Mouse (Mus musculus) kidney, postnatal 0 days (tissue): ENCODE results near the gene Anapc16. TPM values are rescaled to one million over a fixed set of nuclear protein-coding genes. Genes with fewer than 3 reads are reported as not detected.

Experiments used
- ATAC-seq: fragments of 200-750 bp; cut with Nextera tagmentation; replicated peaks from 2 replicates; pipeline ENCODE4 v1.8.0; 2017; ENCODE audit warnings: low read depth, moderate number of reproducible peaks, moderate TSS enrichment, moderate library complexity; ENCODE audit not compliant: low FRiP score
- DNase-seq: peaks from one replicate; pipeline ENCODE4 v3.0.0-alpha.2; 2016; ENCODE audit warnings: low spot score
- H3K27ac ChIP-seq: fragments of 300-500 bp; sonication (generic); 2 replicates; pipeline ENCODE4 v1.5.1; 2014; ENCODE audit warnings: mild to moderate bottlenecking
- H3K27me3 ChIP-seq: fragments of 300-500 bp; sonication (generic); 2 replicates; pipeline ENCODE4 v1.6.1; 2014; ENCODE audit warnings: low read length, mixed read lengths; ENCODE audit not compliant: insufficient read depth
- H3K36me3 ChIP-seq: fragments of 300-500 bp; sonication (generic); 2 replicates; pipeline ENCODE4 v1.6.1; 2014; ENCODE audit warnings: low read length, mixed read lengths; ENCODE audit not compliant: insufficient read depth
- H3K4me1 ChIP-seq: fragments of 300-500 bp; sonication (generic); replicated peaks from 2 replicates; pipeline ENCODE4 v1.6.1; 2014; ENCODE audit warnings: antibody characterized with exemption, low read length, mixed read lengths; ENCODE audit not compliant: insufficient read depth
- H3K4me2 ChIP-seq: fragments of 300-500 bp; sonication (generic); 2 replicates; pipeline ENCODE4 v1.6.1; 2014; ENCODE audit warnings: mild to moderate bottlenecking, low read length, moderate library complexity, mixed read lengths
- H3K4me3 ChIP-seq: fragments of 300-500 bp; sonication (generic); replicated peaks from 2 replicates; pipeline ENCODE4 v1.5.1; 2014; ENCODE audit warnings: low read depth, low read length
- H3K9ac ChIP-seq: fragments of 300-500 bp; sonication (generic); 2 replicates; pipeline ENCODE4 v1.6.1; 2014; ENCODE audit warnings: low read depth, low read length
- H3K9me3 ChIP-seq: fragments of 300-500 bp; sonication (generic); replicated peaks from 2 replicates; pipeline ENCODE4 v1.6.1; 2016; ENCODE audit warnings: low read length, inconsistent platforms, mixed read lengths
- CTCF ChIP-seq: IDR thresholded peaks from 2 replicates; pipeline ENCODE4 v1.5.1; 2016; ENCODE audit warnings: antibody characterized with exemption, low read depth, mild to moderate bottlenecking, moderate library complexity
- WGBS: fragments of 180-500 bp; shearing (Covaris S2); extraction: QIAGEN DNeasy Blood & Tissue Kit; methylation state at CpG from one replicate; pipeline ENCODE4 v1.1.7; 2014; 5-methylcytosine and 5-hydroxymethylcytosine counted together
- polyA plus RNA-seq: library from polyadenylated mRNA; unstranded; fragments of >200 nt; fragmentation: Nextera tagmentation; extraction: Ambion mirVana; gene quantifications from 2 replicates; pipeline ENCODE4 v1.2.1, GENCODE M21; 2015

The Anapc16 gene
- polyA plus RNA-seq, 1 experiment from 2014 or later = 106 TPM

DNA sequence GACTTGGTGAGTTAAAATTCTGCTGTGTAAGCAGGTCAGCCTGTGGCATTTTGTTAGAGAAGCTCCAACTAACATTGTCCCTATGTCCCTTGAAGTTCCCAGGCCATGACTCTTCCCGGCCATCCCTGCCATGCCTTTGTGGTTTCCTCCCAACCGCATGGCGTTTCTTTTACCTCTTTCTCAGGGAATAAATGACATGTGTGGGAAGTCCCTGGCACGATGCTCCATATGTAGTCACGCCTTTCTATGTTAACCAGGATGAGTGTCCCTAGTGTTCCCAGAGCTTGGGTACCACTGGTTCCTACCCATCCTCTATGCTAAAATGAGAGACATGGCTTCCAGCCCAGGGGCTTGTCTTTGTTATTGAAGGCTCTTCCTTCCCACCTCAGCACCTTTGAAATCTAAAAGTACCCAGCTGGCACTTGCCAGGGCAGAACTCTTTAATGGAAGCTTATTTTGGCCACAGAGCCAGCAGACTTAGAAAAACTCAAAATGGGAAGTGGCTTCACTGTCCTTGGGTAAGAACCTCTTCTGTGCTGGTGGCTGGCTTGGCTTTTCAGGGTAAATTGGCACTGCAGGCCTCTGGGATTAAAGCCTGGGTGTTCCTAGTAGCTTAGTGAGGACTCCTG is 25.1 kb downstream of the Anapc16 start:
- DNase-seq (no peak), ATAC-seq (no peak)
- TF ChIP-seq CTCF = no peak
- no peaks in the 10 kb centered on the region for H3K27me3 ChIP-seq
- no peaks in the 10 kb centered on the region for H3K9me3 ChIP-seq
- no peak overlapping the region for H3K9ac ChIP-seq
- WGBS = 85% methylated on average over 5 of the region's 5 CpGs
- no peak overlapping the region for H3K4me3 ChIP-seq
- H3K36me3 ChIP-seq = no peaks in the 10 kb centered on the region
- peaks cover 33% of the 10 kb centered on the region for H3K4me1 ChIP-seq
- H3K27ac ChIP-seq = peak overlapping the region; percentile 47
- H3K4me2 ChIP-seq = no peak overlapping the region

- TF ChIP-seq CTCF = no peak
- DNase-seq = no peak
- 59% methylated on average over 2 of the region's 4 CpGs for WGBS
- no peaks in the 10 kb centered on the region for H3K27me3 ChIP-seq
- H3K4me3 ChIP-seq = no peak overlapping the region
- no peak overlapping the region for H3K9ac ChIP-seq
- H3K4me1 ChIP-seq = peaks cover 34% of the 10 kb centered on the region
- H3K9me3 ChIP-seq = no peaks in the 10 kb centered on the region
- H3K4me2 ChIP-seq = no peak overlapping the region
- no peaks in the 10 kb centered on the region for H3K36me3 ChIP-seq
- H3K27ac ChIP-seq = no peak overlapping the region
- ATAC-seq = no peak
These were observed 25.8 kb downstream of the Anapc16 start for GRCm38 (mm10) chr10:59977141-59977540.

DNA sequence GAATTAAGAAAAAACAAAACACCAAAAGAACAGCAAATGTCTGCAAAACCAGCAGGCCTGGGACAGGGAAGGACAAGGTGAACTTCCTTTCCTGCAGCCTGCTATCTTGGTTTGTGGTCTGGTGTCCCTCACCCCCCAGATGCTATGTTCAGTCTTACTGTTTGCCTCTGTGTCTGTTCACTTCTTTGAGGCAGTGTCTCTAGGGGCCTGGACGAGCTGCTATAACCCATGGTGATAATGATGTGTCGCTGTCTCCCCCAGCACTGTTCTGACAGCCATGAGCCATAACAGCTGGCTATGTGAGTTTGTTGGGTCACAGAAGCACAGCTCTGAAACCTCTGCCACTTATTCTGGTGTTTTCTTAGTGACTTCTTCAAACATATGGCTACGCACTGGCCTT is 28.1 kb downstream of the Anapc16 start:
- no peak overlapping the region for H3K4me3 ChIP-seq
- peak overlapping the region; percentile 84 for H3K27ac ChIP-seq
- H3K36me3 ChIP-seq = no peaks in the 10 kb centered on the region
- no peak overlapping the region for H3K4me2 ChIP-seq
- no peaks in the 10 kb centered on the region for H3K9me3 ChIP-seq
- no peaks in the 10 kb centered on the region for H3K27me3 ChIP-seq
- no peak for TF ChIP-seq CTCF
- DNase-seq = peak; percentile 73
- peak; percentile 50 for ATAC-seq
- peaks cover 40% of the 10 kb centered on the region for H3K4me1 ChIP-seq
- H3K9ac ChIP-seq = no peak overlapping the region
- WGBS = 41% methylated on average over 3 of the region's 3 CpGs

- Histone ChIP-seq H3K4me1 (peaks cover 36% of the 10 kb centered on the region), H3K36me3 (no peaks in the 10 kb centered on the region), H3K4me2 (no peak overlapping the region), H3K9ac (no peak overlapping the region), H3K27me3 (no peaks in the 10 kb centered on the region), H3K4me3 (no peak overlapping the region), H3K9me3 (no peaks in the 10 kb centered on the region), H3K27ac (peak overlapping the region; percentile 84)
- TF ChIP-seq CTCF = no peak
- WGBS = 8% methylated on average over 6 of the region's 6 CpGs
- ATAC-seq = peak; percentile 59
- peak; percentile 90 for DNase-seq
These were observed 28.7 kb downstream of the Anapc16 start for GRCm38 (mm10) chr10:59974191-59974664.

DNA sequence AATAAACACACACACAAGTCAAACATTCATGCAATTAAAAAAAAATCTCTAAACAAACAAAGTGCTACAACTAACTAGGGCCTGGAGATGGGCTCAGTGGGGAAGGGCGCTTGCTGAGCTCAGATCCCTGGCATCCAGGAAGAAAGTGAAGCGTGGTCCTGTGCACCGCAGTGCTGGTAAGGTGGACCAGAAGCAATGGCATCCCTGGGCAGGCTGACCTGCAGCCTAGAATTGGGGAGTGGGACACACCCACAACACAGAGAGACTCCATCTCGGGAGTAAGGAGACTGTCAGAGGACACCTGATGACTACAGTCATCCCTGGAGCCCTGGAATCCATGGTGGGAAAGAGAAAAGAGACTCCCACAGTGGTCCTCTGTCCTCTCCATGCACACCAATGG is 29.5 kb downstream of the Anapc16 start:
- peaks cover 29% of the 10 kb centered on the region; the same call in 1 of the 2 replicates for H3K4me1 ChIP-seq
- peak overlapping the region; percentile 84 for H3K27ac ChIP-seq
- no peaks in the 10 kb centered on the region for H3K36me3 ChIP-seq
- no peak for ATAC-seq
- no peak overlapping the region for H3K4me2 ChIP-seq
- no peak for TF ChIP-seq CTCF
- H3K9me3 ChIP-seq = no peaks in the 10 kb centered on the region
- H3K9ac ChIP-seq = no peak overlapping the region
- H3K27me3 ChIP-seq = no peaks in the 10 kb centered on the region
- WGBS = 84% methylated on average over 4 of the region's 4 CpGs
- no peak overlapping the region for H3K4me3 ChIP-seq
- DNase-seq = no peak

- H3K27ac ChIP-seq = peak overlapping the region; percentile 84
- DNase-seq (no peak), ATAC-seq (no peak)
- 89% methylated on average over 6 of the region's 6 CpGs for WGBS
- H3K9me3 ChIP-seq = no peaks in the 10 kb centered on the region
- no peak overlapping the region for H3K4me2 ChIP-seq
- H3K4me3 ChIP-seq = no peak overlapping the region
- no peaks in the 10 kb centered on the region for H3K36me3 ChIP-seq
- peaks cover 26% of the 10 kb centered on the region; the same call in 1 of the 2 replicates for H3K4me1 ChIP-seq
- TF ChIP-seq CTCF = no peak
- no peaks in the 10 kb centered on the region for H3K27me3 ChIP-seq
- no peak overlapping the region for H3K9ac ChIP-seq
These were observed 29.9 kb downstream of the Anapc16 start for GRCm38 (mm10) chr10:59972999-59973398.
